Mouse (Mus musculus): Measurements from ENCODE around the gene Map3k6. TPM values are rescaled to one million over a fixed set of nuclear protein-coding genes. Genes with fewer than 3 reads are reported as not detected.

Gene Map3k6
- polyA plus RNA-seq, 1 experiment from 2014 or later = 3.3 TPM

GRCm38 (mm10) chr4:133201006-133201771, 39.4 kb upstream of the Map3k6 start:
- ChIA-PET CTCF (interaction anchor here (0.6 to 2.8 kb wide), 10 partner anchors 10 to 192 kb away, joined by 3 to 10 read pairs (median 3); partner anchors contain the start of gene Cd164l2), POLR2A (interaction anchor here (0.7 to 1.2 kb wide), 2 partner anchors 13 to 71 kb away, joined by 3 read pairs; partner anchors contain the start of gene Wasf2)
- no peak for ATAC-seq
- no peak for DNase-seq (ENCODE audit: low read depth, low spot score)
- in situ Hi-C loops (cut with MboI; ENCODE audit: low pct_unique_long_range_greater_than_20kb) = no loop called here
- no peaks in the 10 kb centered on the region for H3K27me3 ChIP-seq
- TF ChIP-seq CTCF (IDR thresholded peaks at IDR 0.05) = no peak

DNA sequence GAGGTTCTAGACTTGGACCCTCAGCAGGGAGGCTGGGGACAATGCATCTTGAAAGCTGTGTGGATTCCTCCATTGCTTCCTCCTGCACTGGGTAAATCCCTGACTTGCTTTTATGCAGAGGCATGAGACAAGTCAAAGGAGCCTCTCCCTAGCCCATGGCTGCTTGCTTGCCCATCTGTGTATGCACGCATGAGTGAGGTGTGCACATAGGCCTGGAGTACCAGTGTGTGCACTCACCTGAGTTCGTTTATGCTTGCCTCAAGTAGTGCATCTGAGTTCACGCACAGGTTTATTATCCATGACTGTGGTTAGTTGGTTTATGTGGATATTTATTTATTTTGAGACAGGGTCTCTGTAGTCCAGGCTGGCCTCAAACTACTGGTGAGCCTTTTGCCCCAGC, 38.4 kb upstream of the Map3k6 start:
- DNase-seq (ENCODE audit: low read depth, low spot score) (no peak), ATAC-seq (no peak)
- ChIA-PET POLR2A (no interaction called here), CTCF (interaction anchor here (1.4 to 1.5 kb wide), 2 partner anchors 120 to 126 kb away, joined by 3 to 4 read pairs; no protein-coding TSS in a partner anchor)
- no peak for TF ChIP-seq CTCF (IDR thresholded peaks at IDR 0.05)
- no peaks in the 10 kb centered on the region for H3K27me3 ChIP-seq
- in situ Hi-C loops (cut with MboI; ENCODE audit: low pct_unique_long_range_greater_than_20kb) = no loop called here

- POLR2A ChIA-PET = no interaction called here
- ATAC-seq (no peak), DNase-seq (ENCODE audit: low read depth, low spot score) (no peak)
- CTCF ChIA-PET = no interaction called here
- no peaks in the 10 kb centered on the region for H3K27me3 ChIP-seq
- in situ Hi-C loops (cut with MboI; ENCODE audit: low pct_unique_long_range_greater_than_20kb) = no loop called here
- TF ChIP-seq CTCF (IDR thresholded peaks at IDR 0.05) = no peak
Measured at GRCm38 (mm10) chr4:133203591-133203990, 37.0 kb upstream of the Map3k6 start.

GRCm38 (mm10) chr4:133204379-133204778, 36.2 kb upstream of the Map3k6 start:
- no peak for TF ChIP-seq CTCF (IDR thresholded peaks at IDR 0.05)
- ATAC-seq (no peak), DNase-seq (ENCODE audit: low read depth, low spot score) (no peak)
- ChIA-PET CTCF (no interaction called here), POLR2A (interaction anchor here (0.9 kb wide), 1 partner anchor 11 kb away, joined by 3 read pairs; no protein-coding TSS in a partner anchor)
- in situ Hi-C loops (cut with MboI; ENCODE audit: low pct_unique_long_range_greater_than_20kb) = no loop called here
- no peaks in the 10 kb centered on the region for H3K27me3 ChIP-seq

- DNase-seq (ENCODE audit: low read depth, low spot score) (no peak), ATAC-seq (no peak)
- no peaks in the 10 kb centered on the region for H3K27me3 ChIP-seq
- ChIA-PET CTCF (interaction anchor here (1.1 to 2.0 kb wide), 3 partner anchors 88 to 223 kb away, joined by 3 to 9 read pairs (median 5); no protein-coding TSS in a partner anchor), POLR2A (no interaction called here)
- in situ Hi-C loops (cut with MboI; ENCODE audit: low pct_unique_long_range_greater_than_20kb) = no loop called here
- TF ChIP-seq CTCF (IDR thresholded peaks at IDR 0.05) = no peak
Measured at GRCm38 (mm10) chr4:133209366-133209765, 31.3 kb upstream of the Map3k6 start.

GRCm38 (mm10) chr4:133210023-133210787, 30.4 kb upstream of the Map3k6 start:
- ATAC-seq = no peak
- CTCF ChIA-PET = interaction anchor here (1.1 to 2.0 kb wide), 2 partner anchors 88 to 223 kb away, joined by 3 to 9 read pairs; no protein-coding TSS in a partner anchor
- DNase-seq (ENCODE audit: low read depth, low spot score) = no peak
- no peak for TF ChIP-seq CTCF (IDR thresholded peaks at IDR 0.05)
- POLR2A ChIA-PET = no interaction called here
- in situ Hi-C loops (cut with MboI; ENCODE audit: low pct_unique_long_range_greater_than_20kb) = loop anchor here (5.0 to 10.0 kb wide), 2 partner anchors 203 to 265 kb away; no protein-coding TSS in a partner anchor
- H3K27me3 ChIP-seq = no peaks in the 10 kb centered on the region

GRCm38 (mm10) chr4:133210788-133211390, 29.7 kb upstream of the Map3k6 start:
- ChIA-PET CTCF (interaction anchor here (0.9 kb wide), 1 partner anchor 10 kb away, joined by 3 read pairs; no protein-coding TSS in a partner anchor), POLR2A (interaction anchor here (0.6 kb wide), 1 partner anchor 334 kb away, joined by 3 read pairs; no protein-coding TSS in a partner anchor)
- no peak for TF ChIP-seq CTCF (IDR thresholded peaks at IDR 0.05)
- no peaks in the 10 kb centered on the region for H3K27me3 ChIP-seq
- in situ Hi-C loops (cut with MboI; ENCODE audit: low pct_unique_long_range_greater_than_20kb) = loop anchor here (5.0 to 10.0 kb wide), 2 partner anchors 204 to 266 kb away; no protein-coding TSS in a partner anchor
- no peak for ATAC-seq
- DNase-seq (ENCODE audit: low read depth, low spot score) = no peak

GRCm38 (mm10) chr4:133211751-133212561, 28.7 kb upstream of the Map3k6 start, which contains the start of the genes Cd164l2 and Gpr3:
Cd164l2 (plus strand) TSS chr4:133212131.
Gpr3 (minus strand) TSS chr4:133212536.
- no peak for TF ChIP-seq CTCF (IDR thresholded peaks at IDR 0.05)
- in situ Hi-C loops (cut with MboI; ENCODE audit: low pct_unique_long_range_greater_than_20kb) = loop anchor here (5.0 to 10.0 kb wide), 2 partner anchors 205 to 267 kb away; no protein-coding TSS in a partner anchor
- POLR2A ChIA-PET = interaction anchor here (0.6 kb wide), 1 partner anchor 333 kb away, joined by 3 read pairs; no protein-coding TSS in a partner anchor
- no peaks in the 10 kb centered on the region for H3K27me3 ChIP-seq
- no peak for ATAC-seq
- CTCF ChIA-PET = interaction anchor here (0.9 kb wide), 1 partner anchor 11 kb away, joined by 3 read pairs; no protein-coding TSS in a partner anchor
- no peak for DNase-seq (ENCODE audit: low read depth, low spot score)

DNA sequence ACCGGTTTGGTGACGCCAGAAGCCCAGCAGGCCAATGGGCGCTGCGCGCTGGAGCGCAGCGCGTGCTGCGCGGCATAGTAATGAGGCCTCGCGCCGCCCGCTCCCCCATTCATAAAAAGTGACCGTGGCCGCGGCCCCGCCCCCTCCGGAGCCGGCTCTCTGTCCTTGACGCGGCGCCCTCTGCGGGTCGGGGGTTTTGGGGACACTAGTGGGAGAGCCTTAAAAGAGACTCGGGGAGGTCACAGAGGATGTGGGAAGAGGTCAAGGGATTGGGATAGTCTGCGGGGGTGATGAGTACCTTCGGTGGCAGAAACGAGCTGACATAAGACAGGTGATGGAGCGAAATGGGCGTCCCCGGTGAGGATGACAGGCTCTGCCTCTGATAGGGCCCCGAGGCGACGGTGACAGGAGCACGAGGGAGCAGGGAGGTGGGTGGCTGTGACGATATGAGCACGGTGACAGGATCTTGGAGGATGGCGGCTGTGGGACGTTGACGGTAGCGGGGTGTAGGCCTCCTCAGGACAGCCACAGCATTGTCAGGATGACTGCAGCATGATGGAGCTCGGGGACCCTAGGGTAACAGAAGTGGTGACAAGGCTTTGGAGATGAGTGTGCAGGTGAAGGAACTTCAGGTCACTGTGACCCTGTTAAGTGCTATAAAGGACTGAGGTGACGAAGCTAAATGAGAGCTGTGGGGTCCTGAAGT, 27.9 kb upstream of the Map3k6 start:
- POLR2A ChIA-PET = interaction anchor here (0.6 kb wide), 1 partner anchor 130 kb away, joined by 3 read pairs; no protein-coding TSS in a partner anchor
- TF ChIP-seq CTCF (IDR thresholded peaks at IDR 0.05) = no peak
- in situ Hi-C loops (cut with MboI; ENCODE audit: low pct_unique_long_range_greater_than_20kb) = loop anchor here (5.0 to 10.0 kb wide), 2 partner anchors 205 to 268 kb away; no protein-coding TSS in a partner anchor
- CTCF ChIA-PET = no interaction called here
- DNase-seq (ENCODE audit: low read depth, low spot score) (no peak), ATAC-seq (peak; percentile 40)
- no peaks in the 10 kb centered on the region for H3K27me3 ChIP-seq
